Mouse (Mus musculus) limb, embryonic 12.5 days (tissue): Measurements from ENCODE around the gene Dhrs9. TPM values are rescaled to one million over a fixed set of nuclear protein-coding genes. Genes with fewer than 3 reads are reported as not detected.

Experiments used
- ATAC-seq: fragments of 200-750 bp; cut with Nextera tagmentation; 2 replicates; pipeline ENCODE4 v1.8.0; 2017; ENCODE audit warnings: low read depth, moderate TSS enrichment; ENCODE audit not compliant: insufficient number of reproducible peaks, insufficient read depth, low FRiP score, low TSS enrichment
- H3K27ac ChIP-seq: fragments of 300-500 bp; sonication (generic); 2 replicates; pipeline ENCODE4 v1.5.1; 2016; ENCODE audit warnings: mild to moderate bottlenecking, moderate library complexity
- H3K27me3 ChIP-seq: fragments of 300-500 bp; sonication (generic); 2 replicates; pipeline ENCODE4 v1.6.1; 2016; ENCODE audit warnings: mild to moderate bottlenecking, moderate library complexity
- H3K36me3 ChIP-seq: fragments of 300-500 bp; sonication (generic); 2 replicates; pipeline ENCODE4 v1.6.1; 2016; ENCODE audit warnings: mild to moderate bottlenecking, moderate library complexity
- H3K4me1 ChIP-seq: fragments of 300-500 bp; sonication (generic); replicated peaks from 2 replicates; pipeline ENCODE4 v1.6.1; 2016
- H3K4me2 ChIP-seq: fragments of 300-500 bp; sonication (generic); 2 replicates; pipeline ENCODE4 v1.6.1; 2016; ENCODE audit warnings: mild to moderate bottlenecking, moderate library complexity
- H3K4me3 ChIP-seq: fragments of 300-500 bp; sonication (generic); replicated peaks from 2 replicates; pipeline ENCODE4 v1.5.1; 2016; ENCODE audit warnings: mild to moderate bottlenecking
- H3K9ac ChIP-seq: fragments of 300-500 bp; sonication (generic); replicated peaks from 2 replicates; pipeline ENCODE4 v1.6.1; 2016; ENCODE audit warnings: mild to moderate bottlenecking, moderate library complexity
- H3K9me3 ChIP-seq: fragments of 300-500 bp; sonication (generic); 2 replicates; pipeline ENCODE4 v1.6.1; 2016; ENCODE audit warnings: mild to moderate bottlenecking, moderate library complexity
- WGBS: fragments of 180-500 bp; shearing (Covaris S2); methylation state at CpG from one replicate; pipeline ENCODE4 v1.1.7; 2016; 5-methylcytosine and 5-hydroxymethylcytosine counted together
- polyA plus RNA-seq: library from polyadenylated mRNA; unstranded; fragments of >200 nt; fragmentation: Nextera tagmentation; extraction: Ambion mirVana; gene quantifications from 2 replicates; pipeline ENCODE4 v1.2.1, GENCODE M21; 2016

Gene Dhrs9
- polyA plus RNA-seq, 1 experiment from 2014 or later = not detected

- Histone ChIP-seq H3K27me3 (no peaks in the 10 kb centered on the region), H3K36me3 (no peaks in the 10 kb centered on the region), H3K9ac (no peak overlapping the region), H3K9me3 (no peaks in the 10 kb centered on the region), H3K27ac (no peak overlapping the region), H3K4me3 (no peak overlapping the region), H3K4me1 (no peaks in the 10 kb centered on the region), H3K4me2 (no peak overlapping the region)
- WGBS = 85% methylated on average over 3 of the region's 3 CpGs
- no peak for ATAC-seq
These were observed 6.0 kb downstream of the Dhrs9 start for GRCm38 (mm10) chr2:69386118-69386871.

GRCm38 (mm10) chr2:69393947-69394346, 13.7 kb downstream of the Dhrs9 start:
- no peak overlapping the region for H3K27ac ChIP-seq
- no peak overlapping the region for H3K4me3 ChIP-seq
- WGBS = 88% methylated on average over 2 of the region's 2 CpGs
- no peak overlapping the region for H3K4me2 ChIP-seq
- no peaks in the 10 kb centered on the region for H3K27me3 ChIP-seq
- ATAC-seq = no peak
- no peaks in the 10 kb centered on the region for H3K36me3 ChIP-seq
- no peaks in the 10 kb centered on the region for H3K9me3 ChIP-seq
- H3K4me1 ChIP-seq = no peaks in the 10 kb centered on the region
- H3K9ac ChIP-seq = no peak overlapping the region

- Histone ChIP-seq H3K4me1 (no peaks in the 10 kb centered on the region), H3K27ac (no peak overlapping the region), H3K9me3 (no peaks in the 10 kb centered on the region), H3K9ac (no peak overlapping the region), H3K4me3 (no peak overlapping the region), H3K36me3 (no peaks in the 10 kb centered on the region), H3K27me3 (no peaks in the 10 kb centered on the region), H3K4me2 (no peak overlapping the region)
- no peak for ATAC-seq
- 44% methylated on average over 9 of the region's 9 CpGs for WGBS
These were observed 15.5 kb downstream of the Dhrs9 start for GRCm38 (mm10) chr2:69395597-69396248.

GRCm38 (mm10) chr2:69396760-69397435, 16.7 kb downstream of the Dhrs9 start:
- ATAC-seq = no peak
- H3K9me3 ChIP-seq = no peaks in the 10 kb centered on the region
- H3K9ac ChIP-seq = no peak overlapping the region
- no peak overlapping the region for H3K27ac ChIP-seq
- 80% methylated on average over 12 of the region's 12 CpGs for WGBS
- no peaks in the 10 kb centered on the region for H3K27me3 ChIP-seq
- H3K4me1 ChIP-seq = peaks cover 9% of the 10 kb centered on the region; the same call in 1 of the 2 replicates
- H3K4me3 ChIP-seq = no peak overlapping the region
- H3K36me3 ChIP-seq = no peaks in the 10 kb centered on the region
- H3K4me2 ChIP-seq = no peak overlapping the region

GRCm38 (mm10) chr2:69400866-69401604, 20.8 kb downstream of the Dhrs9 start:
- ATAC-seq = no peak
- Histone ChIP-seq H3K9me3 (no peaks in the 10 kb centered on the region), H3K36me3 (no peaks in the 10 kb centered on the region), H3K27ac (no peak overlapping the region), H3K4me2 (no peak overlapping the region), H3K4me1 (peaks cover 9% of the 10 kb centered on the region; the same call in 1 of the 2 replicates), H3K4me3 (no peak overlapping the region), H3K9ac (no peak overlapping the region), H3K27me3 (no peaks in the 10 kb centered on the region)
- WGBS = 71% methylated on average over 7 of the region's 7 CpGs

- Histone ChIP-seq H3K27me3 (no peaks in the 10 kb centered on the region), H3K9me3 (no peaks in the 10 kb centered on the region), H3K36me3 (no peaks in the 10 kb centered on the region), H3K4me1 (peaks cover 9% of the 10 kb centered on the region; the same call in 1 of the 2 replicates), H3K9ac (no peak overlapping the region), H3K27ac (no peak overlapping the region), H3K4me2 (no peak overlapping the region), H3K4me3 (no peak overlapping the region)
- WGBS = 87% methylated on average over 6 of the region's 6 CpGs
- no peak for ATAC-seq
These were observed 21.6 kb downstream of the Dhrs9 start for GRCm38 (mm10) chr2:69401891-69402290.

- Histone ChIP-seq H3K27me3 (no peaks in the 10 kb centered on the region), H3K9ac (no peak overlapping the region), H3K4me3 (no peak overlapping the region), H3K9me3 (no peaks in the 10 kb centered on the region), H3K4me2 (no peak overlapping the region), H3K36me3 (no peaks in the 10 kb centered on the region), H3K27ac (no peak overlapping the region), H3K4me1 (peaks cover 9% of the 10 kb centered on the region; the same call in 1 of the 2 replicates)
- ATAC-seq = no peak
- 87% methylated on average over 7 of the region's 7 CpGs for WGBS
These were observed 22.1 kb downstream of the Dhrs9 start for GRCm38 (mm10) chr2:69402309-69402708.

GRCm38 (mm10) chr2:69405692-69406091, 25.4 kb downstream of the Dhrs9 start:
- H3K27me3 ChIP-seq = no peaks in the 10 kb centered on the region
- ATAC-seq = no peak
- WGBS = 92% methylated on average over 5 of the region's 5 CpGs

GRCm38 (mm10) chr2:69414539-69414938, 34.3 kb downstream of the Dhrs9 start:
- H3K4me2 ChIP-seq = no peak overlapping the region
- H3K27me3 ChIP-seq = no peaks in the 10 kb centered on the region
- no peaks in the 10 kb centered on the region for H3K9me3 ChIP-seq
- 0 out of 2 replicates have a peak, but pooled peaks cover 4% of the 10 kb centered on the region for H3K4me1 ChIP-seq
- no peaks in the 10 kb centered on the region for H3K36me3 ChIP-seq
- no peak overlapping the region for H3K9ac ChIP-seq
- H3K27ac ChIP-seq = no peak overlapping the region
- no peak for ATAC-seq
- 93% methylated on average over 10 of the region's 10 CpGs for WGBS
- H3K4me3 ChIP-seq = no peak overlapping the region

More at GRCm38 (mm10) chr2:69405692-69406091, 25.4 kb downstream of the Dhrs9 start:
- Histone ChIP-seq H3K9ac (no peak overlapping the region), H3K4me1 (peaks cover 9% of the 10 kb centered on the region; the same call in 1 of the 2 replicates), H3K36me3 (no peaks in the 10 kb centered on the region), H3K4me3 (no peak overlapping the region), H3K9me3 (no peaks in the 10 kb centered on the region), H3K27ac (no peak overlapping the region), H3K4me2 (no peak overlapping the region)

- H3K9ac ChIP-seq = no peak overlapping the region
- no peak overlapping the region for H3K4me3 ChIP-seq
- no peaks in the 10 kb centered on the region for H3K9me3 ChIP-seq
- H3K36me3 ChIP-seq = no peaks in the 10 kb centered on the region
- 76% methylated on average over 6 of the region's 6 CpGs for WGBS
- ATAC-seq = no peak
- 0 out of 2 replicates have a peak, but pooled peaks cover 4% of the 10 kb centered on the region for H3K4me1 ChIP-seq
- no peak overlapping the region for H3K4me2 ChIP-seq
- H3K27ac ChIP-seq = no peak overlapping the region
- no peaks in the 10 kb centered on the region for H3K27me3 ChIP-seq
These were observed 34.8 kb downstream of the Dhrs9 start for GRCm38 (mm10) chr2:69415070-69415469.
